Mouse (Mus musculus) limb, embryonic 14.5 days (tissue): ENCODE data around the gene D17Wsu92e. TPM values are rescaled to one million over a fixed set of nuclear protein-coding genes. Genes with fewer than 3 reads are reported as not detected.

Experiments used
- ATAC-seq: fragments of 200-750 bp; cut with Nextera tagmentation; 2 replicates; pipeline ENCODE4 v1.8.0; 2017; ENCODE audit warnings: low read depth, moderate number of reproducible peaks, moderate TSS enrichment; ENCODE audit not compliant: low FRiP score
- DNase-seq: peaks from one replicate; pipeline ENCODE4 v3.0.0-alpha.2; 2015; ENCODE audit warnings: low spot score
- H3K27ac ChIP-seq: fragments of 300-500 bp; sonication (generic); replicated peaks from 2 replicates; pipeline ENCODE4 v1.5.1; 2014; ENCODE audit warnings: low read depth, mild to moderate bottlenecking, low read length, moderate library complexity, mixed read lengths
- H3K27me3 ChIP-seq: fragments of 300-500 bp; sonication (generic); 2 replicates; pipeline ENCODE4 v1.6.1; 2014; ENCODE audit warnings: low read length, mixed read lengths; ENCODE audit not compliant: control insufficient read depth, insufficient read depth
- H3K36me3 ChIP-seq: fragments of 300-500 bp; sonication (generic); 2 replicates; pipeline ENCODE4 v1.6.1; 2014; ENCODE audit warnings: mild to moderate bottlenecking, low read length, moderate library complexity, mixed read lengths; ENCODE audit not compliant: control insufficient read depth, insufficient read depth
- H3K4me1 ChIP-seq: fragments of 300-500 bp; sonication (generic); 2 replicates; pipeline ENCODE4 v1.6.1; 2014; ENCODE audit warnings: antibody characterized with exemption, low read length, mixed read lengths; ENCODE audit not compliant: control insufficient read depth, insufficient read depth
- H3K4me2 ChIP-seq: fragments of 300-500 bp; sonication (generic); replicated peaks from 2 replicates; pipeline ENCODE4 v1.6.1; 2014; ENCODE audit warnings: low read depth, mild to moderate bottlenecking, low read length, moderate library complexity; ENCODE audit not compliant: severe bottlenecking
- H3K4me3 ChIP-seq: fragments of 300-500 bp; sonication (generic); replicated peaks from 2 replicates; pipeline ENCODE4 v1.5.1; 2014; ENCODE audit warnings: low read length
- H3K9ac ChIP-seq: fragments of 300-500 bp; sonication (generic); 2 replicates; pipeline ENCODE4 v1.6.1; 2014; ENCODE audit warnings: mild to moderate bottlenecking, low read depth, low read length, moderate library complexity; ENCODE audit not compliant: severe bottlenecking
- H3K9me3 ChIP-seq: fragments of 300-500 bp; sonication (generic); 2 replicates; pipeline ENCODE4 v1.6.1; 2016; ENCODE audit warnings: low read length; ENCODE audit not compliant: control insufficient read depth
- POLR2A ChIP-seq: fragments of 200-500 bp; IDR thresholded peaks from 2 replicates; pipeline ENCODE4 v1.8.0; 2012; ENCODE audit warnings: inconsistent platforms, mild to moderate bottlenecking, moderate library complexity, borderline replicate concordance; ENCODE audit not compliant: insufficient read depth, insufficient read length; ENCODE audit errors: extremely low read depth
- WGBS: fragments of 180-500 bp; shearing (Covaris S2); extraction: QIAGEN DNeasy Blood & Tissue Kit; methylation state at CpG from one replicate; pipeline ENCODE4 v1.1.7; 2014; 5-methylcytosine and 5-hydroxymethylcytosine counted together
- polyA plus RNA-seq, 2 experiments: library from polyadenylated mRNA; depleted of rRNA in 1 of 2; stranded (reverse) in 1 of 2; unstranded in 1 of 2; fragments of >200 nt; fragmentation: Nextera tagmentation in 1 of 2; extraction: Ambion mirVana in 1 of 2; gene quantifications; 2 replicates each; pipeline versions ENCODE4 v1.2.1 to v1.2.3; 2012 to 2014

Gene D17Wsu92e
- polyA plus RNA-seq, 2 experiments: 20.3 to 60.1 TPM

DNA sequence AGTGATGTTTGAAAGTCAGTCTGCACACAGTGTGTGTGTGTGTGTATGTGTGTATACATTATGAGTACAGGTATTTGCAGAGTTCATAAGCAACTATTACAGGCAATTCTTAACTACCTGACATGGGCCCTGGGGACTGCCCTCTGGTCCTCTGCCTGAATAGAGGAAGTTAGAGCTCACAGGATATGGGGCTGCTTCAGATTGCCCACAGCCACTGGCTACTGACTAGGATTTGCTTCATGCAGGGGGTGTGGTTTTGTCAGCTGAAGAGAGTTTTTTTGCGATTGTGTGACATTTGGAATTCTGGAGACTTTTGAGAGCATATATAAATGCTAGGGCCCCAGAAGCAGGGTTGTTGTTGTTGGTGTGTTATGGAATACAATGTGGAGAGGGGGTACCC is 4.5 kb upstream of the D17Wsu92e start:
- ATAC-seq: no peak
- TF ChIP-seq POLR2A: no peak
- H3K27me3 ChIP-seq: no peaks in the 10 kb centered on the region
- H3K4me1 ChIP-seq: peaks cover 11% of the 10 kb centered on the region
- H3K36me3 ChIP-seq: no peaks in the 10 kb centered on the region
- H3K4me2 ChIP-seq: no peak overlapping the region
- H3K27ac ChIP-seq: no peak overlapping the region
- no peak for DNase-seq
- H3K9ac ChIP-seq: no peak overlapping the region
- no peaks in the 10 kb centered on the region for H3K9me3 ChIP-seq
- WGBS: 65% methylated on average over 1 of the region's 1 CpGs
- H3K4me3 ChIP-seq: no peak overlapping the region

DNA sequence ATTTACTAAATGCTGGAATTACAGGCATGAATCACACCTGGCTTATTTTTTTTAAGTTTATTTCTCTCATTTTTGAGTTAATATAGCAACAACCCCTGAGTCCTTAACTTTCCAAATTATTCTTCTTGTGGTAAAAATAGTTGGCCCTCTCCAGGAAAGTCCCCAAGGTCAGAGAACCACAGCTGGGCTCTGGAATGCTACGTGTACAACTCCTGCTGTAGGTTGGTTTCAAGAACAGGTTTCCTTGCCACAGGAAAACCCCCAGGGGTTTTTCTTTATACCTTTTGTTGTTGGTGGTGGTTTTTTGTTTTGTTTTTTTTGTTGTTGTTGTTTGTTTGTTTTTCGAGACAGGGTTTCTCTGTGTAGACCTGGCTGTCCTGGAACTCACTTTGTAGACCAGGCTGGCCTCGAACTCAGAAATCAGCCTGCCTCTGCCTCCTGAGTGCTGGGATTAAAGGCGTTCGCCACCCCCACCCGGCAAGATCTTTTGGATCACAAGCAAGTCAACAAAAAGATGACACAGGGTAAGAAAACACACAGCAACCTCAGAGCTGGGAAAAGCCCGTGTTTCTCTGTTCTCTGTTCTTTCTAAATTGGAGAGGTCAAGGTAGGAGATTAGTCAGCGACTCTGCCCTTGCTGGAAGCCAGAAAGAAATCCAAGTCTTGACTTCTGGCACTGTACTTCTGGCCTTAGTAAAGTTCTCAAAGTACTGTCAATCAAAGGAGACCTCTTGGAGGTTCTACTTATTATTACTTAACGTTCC is 2.9 kb upstream of the D17Wsu92e start:
- no peak for ATAC-seq
- no peaks in the 10 kb centered on the region for H3K36me3 ChIP-seq
- no peak overlapping the region for H3K9ac ChIP-seq
- H3K4me1 ChIP-seq: peaks cover 22% of the 10 kb centered on the region
- H3K27ac ChIP-seq: no peak overlapping the region
- no peak overlapping the region for H3K4me3 ChIP-seq
- WGBS: 81% methylated on average over 9 of the region's 9 CpGs
- DNase-seq: no peak
- no peak for TF ChIP-seq POLR2A
- no peaks in the 10 kb centered on the region for H3K9me3 ChIP-seq
- no peaks in the 10 kb centered on the region for H3K27me3 ChIP-seq
- H3K4me2 ChIP-seq: no peak overlapping the region

DNA sequence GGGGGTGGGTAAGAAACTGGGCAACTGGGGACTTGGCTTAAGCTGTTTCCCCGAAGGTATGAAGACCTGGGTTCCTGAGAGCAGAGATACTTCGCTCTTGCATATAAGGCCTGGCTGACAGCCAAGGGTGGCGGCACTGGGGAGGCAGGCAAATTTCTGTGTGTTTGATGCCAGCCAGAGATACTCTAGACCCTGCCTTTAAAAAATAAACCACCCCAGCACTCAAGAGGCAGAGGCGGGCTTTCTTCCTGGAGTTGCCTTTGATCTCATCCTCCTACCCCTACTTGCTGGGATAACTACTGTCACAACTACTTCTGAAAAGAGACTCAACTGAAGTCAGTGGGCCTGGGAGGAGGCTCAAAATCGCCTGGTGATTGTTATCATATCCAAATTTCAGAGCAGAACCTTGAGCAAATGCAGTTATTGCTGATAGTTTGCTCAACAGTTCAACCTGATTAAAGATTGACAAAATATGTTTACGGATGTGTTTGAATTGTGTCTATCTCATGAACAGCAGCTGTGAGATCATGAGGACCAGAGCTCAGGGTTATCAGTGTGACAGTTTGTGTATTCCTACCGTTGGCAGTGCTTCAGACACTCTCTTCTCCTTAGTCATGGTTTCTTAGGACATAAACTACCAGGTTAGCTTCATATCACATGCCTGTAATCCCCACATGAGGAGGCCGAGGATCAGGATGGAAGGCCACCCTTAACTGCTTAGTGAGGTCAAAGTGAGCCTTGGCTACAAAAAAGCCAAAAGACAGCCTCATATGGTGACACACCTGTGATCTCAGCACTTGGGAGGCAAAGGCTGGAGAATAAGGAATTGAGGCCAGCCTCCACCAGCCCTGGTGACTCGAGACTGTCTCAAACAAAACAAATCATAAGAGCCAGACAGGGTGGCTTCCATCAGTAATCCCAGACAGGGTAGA is 1.2 kb upstream of the D17Wsu92e start:
- H3K9ac ChIP-seq: peak overlapping the region; percentile 44; the same call in 1 of the 2 replicates
- ATAC-seq: no peak
- no peaks in the 10 kb centered on the region for H3K36me3 ChIP-seq
- peak overlapping the region; percentile 95 for H3K4me3 ChIP-seq
- H3K4me2 ChIP-seq: peak overlapping the region; percentile 88
- no peaks in the 10 kb centered on the region for H3K9me3 ChIP-seq
- peak overlapping the region; percentile 9; the same call in 1 of the 2 replicates for H3K27ac ChIP-seq
- H3K27me3 ChIP-seq: no peaks in the 10 kb centered on the region
- H3K4me1 ChIP-seq: peaks cover 21% of the 10 kb centered on the region
- TF ChIP-seq POLR2A: no peak
- DNase-seq: no peak
- WGBS: 47% methylated on average over 9 of the region's 9 CpGs

DNA sequence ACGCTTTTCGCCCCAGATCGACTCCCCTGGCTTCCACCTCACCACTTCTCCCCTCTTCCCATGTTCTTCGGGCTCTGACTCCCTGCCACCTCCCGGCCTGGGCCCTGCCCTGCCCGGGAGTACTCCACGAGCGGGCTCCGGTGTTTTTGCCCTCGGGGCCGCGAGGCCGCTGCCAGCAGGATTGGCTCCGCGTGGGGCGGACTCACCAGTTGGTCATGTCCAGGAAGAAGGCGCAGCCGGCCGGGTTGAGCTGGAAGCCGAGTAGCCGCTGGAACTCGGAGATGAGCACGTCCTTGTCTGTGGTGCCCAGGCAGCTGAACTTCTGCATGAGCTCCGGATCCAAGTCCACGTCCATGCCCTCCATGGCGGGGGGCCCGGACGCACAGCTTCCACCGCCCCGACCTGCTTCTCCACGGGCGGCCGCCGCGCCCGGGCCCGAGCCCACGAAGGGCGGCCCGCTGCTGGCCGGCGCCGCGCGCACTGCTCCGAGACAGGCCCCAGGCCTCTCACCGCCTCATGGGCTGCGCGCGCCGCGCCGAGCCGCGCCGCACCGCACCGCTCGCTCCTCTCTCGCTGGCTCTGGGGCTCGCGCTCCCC is 379 bp downstream of the D17Wsu92e start:
- Histone ChIP-seq H3K9ac (peak overlapping the region; percentile 92), H3K4me2 (peak overlapping the region; percentile 88), H3K9me3 (no peaks in the 10 kb centered on the region), H3K36me3 (no peaks in the 10 kb centered on the region), H3K27ac (peak overlapping the region; percentile 81), H3K4me1 (peaks cover 17% of the 10 kb centered on the region), H3K27me3 (no peaks in the 10 kb centered on the region), H3K4me3 (peak overlapping the region; percentile 95)
- no peak for DNase-seq
- TF ChIP-seq POLR2A: no peak
- no peak; the same call in 1 of the 2 replicates for ATAC-seq
- WGBS: under 1% methylated on average over 28 of the region's 62 CpGs

DNA sequence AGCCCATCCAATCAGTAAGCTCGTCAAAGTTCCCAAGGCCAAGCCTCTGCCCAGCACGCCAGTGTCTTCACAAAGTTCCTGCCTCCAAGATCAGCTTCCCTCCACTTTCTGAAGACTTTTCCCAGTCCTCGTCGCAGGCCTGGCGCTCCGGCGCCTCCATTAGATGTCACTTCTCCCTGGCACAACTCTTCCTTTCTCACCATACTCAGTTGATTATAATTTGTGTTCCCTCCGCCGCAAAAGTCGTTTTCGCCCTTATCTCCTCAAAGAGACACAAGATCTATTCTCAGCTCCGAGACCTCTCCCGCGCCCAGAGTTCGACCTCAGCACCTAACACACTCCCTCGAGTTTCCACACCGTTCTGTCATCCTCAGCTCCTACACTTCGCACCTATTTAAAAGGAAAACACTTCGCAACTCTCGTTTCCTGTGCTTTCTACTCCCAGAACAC is 902 bp downstream of the D17Wsu92e start:
- Histone ChIP-seq H3K36me3 (no peaks in the 10 kb centered on the region), H3K9me3 (no peaks in the 10 kb centered on the region), H3K9ac (peak overlapping the region; percentile 92), H3K4me1 (peaks cover 17% of the 10 kb centered on the region), H3K27me3 (no peaks in the 10 kb centered on the region), H3K4me2 (peak overlapping the region; percentile 88), H3K4me3 (peak overlapping the region; percentile 95), H3K27ac (peak overlapping the region; percentile 81)
- 1% methylated on average over 20 of the region's 20 CpGs for WGBS
- TF ChIP-seq POLR2A: no peak
- no peak for ATAC-seq
- DNase-seq: no peak
